Mouse (Mus musculus) left cerebral cortex, adult 2 months (tissue): ENCODE measurements around the gene Cdc42ep1. TPM values are rescaled to one million over a fixed set of nuclear protein-coding genes. Genes with fewer than 3 reads are reported as not detected.

Experiments used
- DNase-seq, 2 experiments: peaks; one replicate each; pipeline ENCODE4 v3.0.0; 2021 to 2022; ENCODE audit warnings: low spot score in 2 of 2, mixed read lengths in 1 of 2; ENCODE audit errors: extremely low spot score in 1 of 2
- H3K27ac ChIP-seq: fragments of 200-600 bp; 2 replicates; pipeline ENCODE4 v1.8.1; 2022
- H3K4me3 ChIP-seq: fragments of 200-600 bp; 2 replicates; pipeline ENCODE4 v1.8.1; 2022
- CTCF ChIP-seq: fragments of 200-600 bp; IDR thresholded peaks from 2 replicates; pipeline ENCODE4 v1.8.1; 2022; ENCODE audit warnings: antibody characterized with exemption, mild to moderate bottlenecking, moderate library complexity
- intact Hi-C: fragments of 180-260 bp; cut with DNase I; formaldehyde crosslinking; loops from one replicate; pipeline ENCODE4 v1.15.1; 2025
- total RNA-seq, 2 experiments: library from RNA; stranded (reverse); gene quantifications; 2 replicates each; pipeline ENCODE4 v1.2.3; 2021

Cdc42ep1 gene
- total RNA-seq, 2 experiments from 2014 or later, result 10.6 to 13.1 TPM

GRCm38 (mm10) chr15:78831720-78832657 lies 10.4 kb upstream of the Cdc42ep1 start:
- no peak for TF ChIP-seq CTCF
- peak overlapping the region; percentile 77 for H3K27ac ChIP-seq
- no peak for DNase-seq
- intact Hi-C loops, result no loop called here
- H3K4me3 ChIP-seq, result no peak overlapping the region

- DNase-seq, result peak; percentile 48 to 75
- Histone ChIP-seq H3K4me3 (no peak overlapping the region), H3K27ac (peak overlapping the region; percentile 77)
- intact Hi-C loops, result no loop called here
- TF ChIP-seq CTCF, result peak; percentile 3
Observed at GRCm38 (mm10) chr15:78832701-78833123, 9.7 kb upstream of the Cdc42ep1 start.

GRCm38 (mm10) chr15:78833582-78833981 lies 8.8 kb upstream of the Cdc42ep1 start:
- H3K4me3 ChIP-seq, result no peak overlapping the region
- TF ChIP-seq CTCF, result no peak
- H3K27ac ChIP-seq, result peak overlapping the region; percentile 63; the same call in 1 of the 2 replicates
- intact Hi-C loops, result no loop called here
- DNase-seq, result no peak

GRCm38 (mm10) chr15:78834233-78835005 lies 8.0 kb upstream of the Cdc42ep1 start:
- TF ChIP-seq CTCF, result no peak
- no peak overlapping the region for H3K4me3 ChIP-seq
- DNase-seq, result no peak
- H3K27ac ChIP-seq, result peak overlapping the region; percentile 63; the same call in 1 of the 2 replicates
- intact Hi-C loops, result no loop called here

- intact Hi-C loops, result no loop called here
- TF ChIP-seq CTCF, result no peak
- Histone ChIP-seq H3K27ac (peak overlapping the region; percentile 69), H3K4me3 (no peak overlapping the region)
- DNase-seq, result no peak
Observed at GRCm38 (mm10) chr15:78835200-78836085, 7.0 kb upstream of the Cdc42ep1 start.

GRCm38 (mm10) chr15:78836086-78836621 lies 6.3 kb upstream of the Cdc42ep1 start:
- intact Hi-C loops, result no loop called here
- Histone ChIP-seq H3K27ac (peak overlapping the region; percentile 57), H3K4me3 (no peak overlapping the region)
- no peak for DNase-seq
- TF ChIP-seq CTCF, result no peak

- no peak overlapping the region for H3K27ac ChIP-seq
- DNase-seq, result no peak
- intact Hi-C loops, result no loop called here
- TF ChIP-seq CTCF, result no peak
- H3K4me3 ChIP-seq, result no peak overlapping the region
Observed at GRCm38 (mm10) chr15:78839744-78840143, 2.7 kb upstream of the Cdc42ep1 start.

GRCm38 (mm10) chr15:78840241-78840640 lies 2.2 kb upstream of the Cdc42ep1 start:
- Histone ChIP-seq H3K27ac (no peak overlapping the region), H3K4me3 (no peak overlapping the region)
- intact Hi-C loops, result no loop called here
- no peak for TF ChIP-seq CTCF
- no peak for DNase-seq

GRCm38 (mm10) chr15:78840751-78841150 lies 1.7 kb upstream of the Cdc42ep1 start:
- H3K4me3 ChIP-seq, result no peak overlapping the region
- H3K27ac ChIP-seq, result no peak overlapping the region
- no peak for TF ChIP-seq CTCF
- intact Hi-C loops, result no loop called here
- DNase-seq, result no peak

GRCm38 (mm10) chr15:78841161-78841790 lies 1.1 kb upstream of the Cdc42ep1 start:
- no peak for DNase-seq
- TF ChIP-seq CTCF, result no peak
- no peak overlapping the region for H3K4me3 ChIP-seq
- intact Hi-C loops, result no loop called here
- H3K27ac ChIP-seq, result no peak overlapping the region
